Mouse (Mus musculus) C2C12 (cell line): Measurements from ENCODE around the gene Unc13d.
"Not testable (repeated sequence)": the region's sequence is repeated elsewhere in the genome, so short reads cannot be mapped to it uniquely, and the experiment has no call there.

Experiments used
- CTCF ChIP-seq: IDR thresholded peaks from one replicate; pipeline ENCODE4 v1.5.1; 2011; ENCODE audit not compliant: control insufficient read depth, insufficient read depth, insufficient read length
- USF1 ChIP-seq: IDR thresholded peaks from one replicate; pipeline ENCODE4 v1.6.1; 2011; ENCODE audit warnings: low read depth, mild to moderate bottlenecking, control low read depth, moderate library complexity

- not testable (repeated sequence) for TF ChIP-seq USF1, CTCF
Observed at GRCm38 (mm10) chr11:116121731-116122245, 44.0 kb upstream of the Unc13d start.
